Mouse (Mus musculus) stomach, embryonic 14.5 days (tissue): ENCODE data around the gene Gm49396. TPM values are rescaled to one million over a fixed set of nuclear protein-coding genes. Genes with fewer than 3 reads are reported as not detected.

ENCODE experiments used
- ATAC-seq: fragments of 200-750 bp; cut with Nextera tagmentation; 2 replicates; pipeline ENCODE4 v1.8.0; 2017; ENCODE audit warnings: low read depth, moderate TSS enrichment; ENCODE audit not compliant: insufficient number of reproducible peaks, insufficient read depth, low FRiP score
- H3K27ac ChIP-seq: fragments of 300-500 bp; sonication (generic); 2 replicates; pipeline ENCODE4 v1.5.1; 2014; ENCODE audit warnings: mild to moderate bottlenecking, low read length, moderate library complexity, mixed read lengths
- H3K27me3 ChIP-seq: fragments of 300-500 bp; sonication (generic); 2 replicates; pipeline ENCODE4 v1.6.1; 2014; ENCODE audit warnings: low read length, control low read depth, mixed read lengths; ENCODE audit not compliant: control insufficient read depth, insufficient read depth
- H3K36me3 ChIP-seq: fragments of 300-500 bp; sonication (generic); 2 replicates; pipeline ENCODE4 v1.6.1; 2014; ENCODE audit warnings: mild to moderate bottlenecking, control low read depth, low read length, moderate library complexity, mixed read lengths; ENCODE audit not compliant: control insufficient read depth, insufficient read depth
- H3K4me1 ChIP-seq: fragments of 300-500 bp; sonication (generic); 2 replicates; pipeline ENCODE4 v1.6.1; 2014; ENCODE audit warnings: low read length, control low read depth, mixed read lengths; ENCODE audit not compliant: control insufficient read depth, insufficient read depth
- H3K4me2 ChIP-seq: fragments of 300-500 bp; sonication (generic); replicated peaks from 2 replicates; pipeline ENCODE4 v1.6.1; 2014; ENCODE audit warnings: low read depth, low read length, control low read depth
- H3K4me3 ChIP-seq: fragments of 300-500 bp; sonication (generic); 2 replicates; pipeline ENCODE4 v1.5.1; 2014; ENCODE audit warnings: low read depth, low read length, control low read depth
- H3K9ac ChIP-seq: fragments of 300-500 bp; sonication (generic); replicated peaks from 2 replicates; pipeline ENCODE4 v1.6.1; 2014; ENCODE audit warnings: low read depth, mild to moderate bottlenecking, control low read depth, low read length, moderate library complexity, mixed read lengths
- H3K9me3 ChIP-seq: fragments of 300-500 bp; sonication (generic); 2 replicates; pipeline ENCODE4 v1.6.1; 2016; ENCODE audit warnings: low read depth, low read length, control low read depth; ENCODE audit not compliant: control insufficient read depth
- WGBS: fragments of 180-500 bp; shearing (Covaris S2); extraction: QIAGEN DNeasy Blood & Tissue Kit; methylation state at CpG from one replicate; pipeline ENCODE4 v1.1.7; 2014; 5-methylcytosine and 5-hydroxymethylcytosine counted together
- polyA plus RNA-seq: library from polyadenylated mRNA; unstranded; fragments of >200 nt; fragmentation: Nextera tagmentation; extraction: Ambion mirVana; gene quantifications from 2 replicates; pipeline ENCODE4 v1.2.1, GENCODE M21; 2014

The Gm49396 gene
- polyA plus RNA-seq, 1 experiment from 2014 or later = 10.0 TPM

DNA sequence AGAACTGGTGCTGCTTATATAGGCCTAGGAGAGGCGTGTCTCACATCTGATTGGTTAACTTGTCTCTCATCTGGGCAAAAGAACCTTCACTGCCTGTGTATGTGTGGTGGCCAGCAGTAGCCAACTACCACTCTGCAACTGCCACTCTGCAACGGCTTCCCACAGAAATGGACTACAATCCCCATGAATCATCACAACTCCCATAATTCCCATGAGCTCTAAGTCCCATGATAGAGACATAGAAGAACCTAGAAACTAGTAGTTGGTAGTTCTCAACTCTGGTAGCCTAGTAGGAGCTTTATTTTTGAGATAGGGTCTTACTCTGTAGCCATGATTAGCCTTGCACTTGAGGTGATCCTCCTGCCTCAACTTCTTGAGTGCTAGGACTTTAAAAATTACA is 13.3 kb upstream of the Gm49396 start:
- ATAC-seq = no peak
- Histone ChIP-seq H3K9me3 (no peaks in the 10 kb centered on the region), H3K27me3 (no peaks in the 10 kb centered on the region), H3K4me1 (peaks cover 12% of the 10 kb centered on the region; the same call in 1 of the 2 replicates), H3K27ac (no peak overlapping the region), H3K36me3 (peaks cover 11% of the 10 kb centered on the region; the same call in 1 of the 2 replicates), H3K4me2 (no peak overlapping the region), H3K4me3 (no peak overlapping the region), H3K9ac (no peak overlapping the region)
- WGBS = 88% methylated on average over 2 of the region's 2 CpGs

DNA sequence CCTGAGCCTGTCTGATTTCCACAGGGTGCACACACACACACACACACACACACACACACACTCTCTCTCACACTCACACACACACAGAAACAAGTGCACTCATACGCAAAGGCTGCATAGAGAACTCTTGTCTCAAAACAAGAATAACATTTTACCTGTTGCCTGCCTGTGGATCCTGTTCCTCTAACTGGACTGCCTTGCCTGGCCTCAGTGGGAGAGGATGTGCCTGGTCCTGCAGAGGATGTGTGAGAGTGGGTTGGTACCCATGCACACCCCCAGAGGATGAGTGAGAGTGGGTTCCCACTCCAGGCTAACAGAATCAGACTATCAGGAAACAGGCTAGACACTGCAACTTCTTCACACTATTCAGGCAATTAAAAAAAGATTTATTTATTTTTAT is 12.5 kb upstream of the Gm49396 start:
- no peak for ATAC-seq
- H3K4me3 ChIP-seq = no peak overlapping the region
- H3K27me3 ChIP-seq = no peaks in the 10 kb centered on the region
- H3K9me3 ChIP-seq = no peaks in the 10 kb centered on the region
- H3K9ac ChIP-seq = no peak overlapping the region
- H3K36me3 ChIP-seq = peaks cover 18% of the 10 kb centered on the region; the same call in 1 of the 2 replicates
- WGBS = 97% methylated on average over 1 of the region's 1 CpGs
- H3K27ac ChIP-seq = no peak overlapping the region
- peaks cover 12% of the 10 kb centered on the region; the same call in 1 of the 2 replicates for H3K4me1 ChIP-seq
- no peak overlapping the region for H3K4me2 ChIP-seq

DNA sequence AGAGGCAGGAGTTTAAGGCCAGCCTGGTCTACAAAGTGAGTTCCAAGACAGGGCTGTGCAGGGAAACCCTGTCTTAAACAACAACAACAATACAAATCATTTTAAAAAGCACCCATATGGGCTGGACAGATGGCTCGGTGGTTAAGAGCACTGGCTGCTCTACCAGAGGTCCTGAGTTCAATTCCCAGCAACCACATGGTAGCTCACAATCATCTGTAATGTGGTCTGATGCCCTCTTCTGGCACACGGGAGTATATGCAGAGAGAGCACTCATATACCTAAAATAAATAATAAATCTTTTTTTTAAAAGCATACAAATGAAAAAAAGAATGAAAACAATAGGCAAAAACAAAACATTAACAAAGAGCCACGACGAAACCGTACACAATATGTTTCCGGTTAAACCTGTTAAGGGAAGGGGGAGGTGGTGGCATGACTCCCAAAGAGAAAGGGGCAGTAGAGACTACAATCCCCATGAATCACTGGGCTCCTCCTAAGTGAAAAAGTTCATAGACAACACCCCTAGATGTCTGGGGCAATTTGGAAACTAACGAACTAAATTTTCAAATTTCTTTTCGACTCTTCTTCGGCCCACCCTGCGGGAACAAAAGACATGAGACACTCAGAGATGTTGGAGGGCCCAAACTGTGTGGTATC is 11.6 kb upstream of the Gm49396 start:
- H3K9ac ChIP-seq = peak overlapping the region; percentile 62
- peak overlapping the region; percentile 38 for H3K4me2 ChIP-seq
- H3K4me3 ChIP-seq = peak overlapping the region; percentile 59
- ATAC-seq = peak; percentile 51; the same call in 1 of the 2 replicates
- H3K36me3 ChIP-seq = peaks cover 16% of the 10 kb centered on the region; the same call in 1 of the 2 replicates
- H3K27ac ChIP-seq = peak overlapping the region; percentile 97
- H3K9me3 ChIP-seq = no peaks in the 10 kb centered on the region
- H3K27me3 ChIP-seq = no peaks in the 10 kb centered on the region
- WGBS = 2% methylated on average over 10 of the region's 10 CpGs
- peaks cover 12% of the 10 kb centered on the region; the same call in 1 of the 2 replicates for H3K4me1 ChIP-seq

DNA sequence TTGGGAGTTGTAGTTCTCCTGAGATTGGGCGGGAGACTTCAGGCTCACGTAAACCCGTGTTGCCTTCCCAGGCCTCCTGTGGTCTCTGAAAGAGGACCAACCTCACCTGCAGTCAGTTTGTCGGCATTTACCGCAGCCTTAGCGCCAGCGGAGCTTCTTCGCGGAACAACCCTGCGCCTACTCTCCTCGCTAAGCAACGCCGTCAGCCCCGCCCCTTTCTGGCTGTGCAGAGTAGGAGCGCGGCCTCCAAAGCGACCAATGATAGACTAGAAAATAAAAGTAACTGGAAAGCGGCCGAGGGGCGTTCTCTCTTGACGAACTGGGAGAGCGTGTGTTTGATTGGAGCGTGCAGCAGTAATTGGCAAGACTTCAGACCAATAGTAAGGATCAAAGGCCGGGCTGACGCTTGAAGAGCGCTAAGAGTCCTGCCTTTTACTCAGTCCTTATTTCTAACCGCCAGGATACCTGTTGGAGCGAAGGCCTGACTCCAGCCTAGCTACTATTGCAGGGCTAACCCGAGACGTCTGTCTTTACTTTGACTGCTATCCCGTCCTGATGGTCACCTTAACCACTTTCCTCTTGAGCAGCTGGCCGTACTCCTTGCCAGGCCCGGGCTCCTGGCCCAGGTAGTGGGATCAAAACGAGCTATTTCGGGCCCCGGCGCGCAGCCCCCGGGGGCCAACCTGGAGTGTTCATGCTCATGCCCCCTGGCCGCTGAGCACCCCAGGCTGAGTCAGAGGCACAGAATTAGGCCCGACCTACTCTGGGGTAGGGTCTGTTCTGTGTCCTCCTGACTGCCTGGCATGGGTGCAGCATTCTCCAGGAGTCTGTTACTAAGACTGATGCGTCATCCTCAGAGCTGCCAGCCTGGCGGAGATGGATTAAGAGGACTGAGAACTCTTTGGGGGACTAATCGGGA is 10.8 kb upstream of the Gm49396 start, which contains the start of the genes Hspb6 and Proser3:
Gene Hspb6 (plus strand): TSS at position 77 of the 919 bp plus-strand sequence.
Gene Proser3 (minus strand): TSS at position 198 of the 919 bp plus-strand sequence.
- Histone ChIP-seq H3K27me3 (no peaks in the 10 kb centered on the region), H3K27ac (peak within 1 kb of the TSS; percentile 97), H3K4me2 (peak within 1 kb of the TSS; percentile 97), H3K4me1 (peaks cover 12% of the 10 kb centered on the region; the same call in 1 of the 2 replicates), H3K9me3 (no peaks in the 10 kb centered on the region), H3K36me3 (peaks cover 23% of the 10 kb centered on the region), H3K4me3 (peak within 1 kb of the TSS; percentile 59), H3K9ac (peak within 1 kb of the TSS; percentile 62)
- under 1% methylated on average over 44 of the region's 44 CpGs for WGBS
- ATAC-seq = peak; percentile 95

DNA sequence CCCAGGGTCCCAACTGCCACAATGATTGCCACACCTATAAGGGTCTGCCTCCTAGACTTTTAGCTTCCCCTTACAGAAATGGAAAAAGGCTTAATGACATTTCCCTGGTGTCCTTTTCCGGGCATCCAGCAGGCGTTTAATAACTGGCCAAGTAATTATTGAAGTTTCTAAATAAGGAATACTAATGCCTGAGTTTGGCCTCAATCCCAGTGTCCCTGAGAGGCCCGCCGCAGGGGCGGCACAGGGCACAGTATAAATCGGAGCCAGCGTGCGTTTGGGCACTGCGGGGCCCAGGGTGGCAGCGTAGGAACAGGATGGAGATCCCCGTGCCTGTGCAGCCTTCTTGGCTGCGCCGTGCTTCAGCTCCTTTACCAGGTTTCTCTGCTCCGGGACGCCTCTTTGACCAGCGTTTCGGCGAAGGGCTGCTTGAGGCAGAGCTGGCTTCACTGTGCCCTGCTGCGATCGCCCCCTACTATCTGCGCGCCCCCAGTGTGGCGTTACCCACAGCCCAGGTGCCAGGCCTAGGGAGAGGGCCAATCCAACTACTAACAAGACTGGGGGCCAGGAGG is 10.0 kb upstream of the Gm49396 start:
- Histone ChIP-seq H3K4me1 (peaks cover 14% of the 10 kb centered on the region; the same call in 1 of the 2 replicates), H3K27me3 (no peaks in the 10 kb centered on the region), H3K9ac (peak overlapping the region; percentile 54), H3K4me2 (peak overlapping the region; percentile 97), H3K9me3 (no peaks in the 10 kb centered on the region), H3K4me3 (peak overlapping the region; percentile 59), H3K36me3 (peaks cover 23% of the 10 kb centered on the region), H3K27ac (peak overlapping the region; percentile 87)
- ATAC-seq = no peak
- WGBS = 5% methylated on average over 23 of the region's 23 CpGs

DNA sequence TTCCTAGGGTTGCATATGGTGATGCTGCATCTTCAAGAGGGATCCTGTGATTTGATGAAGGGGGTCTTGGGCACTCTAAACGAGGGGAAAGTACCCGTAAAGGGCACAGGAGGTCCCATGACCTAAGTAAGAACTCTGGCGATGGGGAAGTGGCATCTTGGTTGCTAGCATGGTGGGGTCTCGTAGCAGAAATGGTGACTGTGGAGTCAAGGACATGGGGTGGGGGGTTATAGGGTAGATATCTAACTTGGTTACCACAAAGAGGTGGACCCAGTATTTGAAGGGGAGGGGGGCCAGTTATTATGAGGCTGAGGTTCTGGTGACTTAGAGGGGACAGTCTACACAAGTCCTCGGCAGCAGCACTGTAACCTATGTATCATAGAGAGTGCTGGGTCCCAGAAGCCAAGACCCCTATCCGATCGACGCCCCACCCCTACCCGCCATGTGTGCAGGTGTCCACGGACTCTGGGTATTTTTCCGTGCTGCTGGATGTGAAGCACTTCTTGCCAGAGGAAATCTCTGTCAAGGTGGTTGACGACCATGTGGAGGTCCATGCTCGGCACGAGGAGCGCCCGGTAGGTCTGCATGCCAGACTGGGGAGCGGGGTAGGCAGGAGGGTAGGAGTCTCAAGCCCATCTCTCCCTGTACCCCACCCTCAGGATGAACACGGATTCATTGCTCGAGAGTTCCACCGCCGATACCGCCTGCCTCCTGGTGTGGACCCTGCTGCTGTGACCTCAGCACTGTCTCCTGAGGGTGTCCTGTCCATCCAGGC is 9.1 kb upstream of the Gm49396 start:
- no peak for ATAC-seq
- Histone ChIP-seq H3K9ac (peak overlapping the region; percentile 54; the same call in 1 of the 2 replicates), H3K4me3 (peak overlapping the region; percentile 59), H3K27me3 (no peaks in the 10 kb centered on the region), H3K9me3 (no peaks in the 10 kb centered on the region), H3K4me2 (peak overlapping the region; percentile 97), H3K36me3 (peaks cover 21% of the 10 kb centered on the region), H3K27ac (no peak overlapping the region), H3K4me1 (peaks cover 22% of the 10 kb centered on the region; the same call in 1 of the 2 replicates)
- WGBS = 82% methylated on average over 22 of the region's 22 CpGs

DNA sequence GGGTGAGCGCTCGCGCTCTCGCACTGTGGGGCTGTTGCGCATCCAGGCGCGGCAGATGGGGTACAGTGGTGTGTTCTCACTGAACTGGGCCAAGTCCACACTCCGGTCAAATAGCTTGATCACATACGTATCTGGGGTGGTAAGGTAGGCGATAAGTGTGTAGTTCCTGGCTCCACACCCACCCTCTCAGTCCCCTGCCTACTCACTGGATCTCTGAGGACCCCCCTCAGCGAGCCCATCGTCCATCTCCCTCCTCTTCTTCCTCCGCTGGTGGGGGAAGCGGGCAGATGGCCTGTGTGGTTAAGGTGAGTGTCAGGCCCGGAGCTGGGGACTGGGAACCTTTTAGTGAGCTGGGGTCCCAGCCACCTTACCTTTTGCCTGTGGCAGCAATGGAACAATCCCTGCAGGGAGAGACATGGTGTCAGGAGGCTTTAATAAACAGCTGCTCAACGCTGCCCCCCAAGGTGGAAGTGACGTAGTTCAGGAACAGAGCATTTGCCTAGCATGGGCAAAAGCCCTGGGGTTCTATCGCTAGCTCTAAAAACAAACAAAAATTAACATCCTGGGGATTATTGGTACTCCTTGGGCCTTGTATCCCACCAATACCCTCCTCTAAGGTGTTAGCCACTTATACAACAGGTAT is 6.1 kb upstream of the Gm49396 start:
- Histone ChIP-seq H3K4me1 (peaks cover 20% of the 10 kb centered on the region; the same call in 1 of the 2 replicates), H3K4me2 (no peak overlapping the region), H3K36me3 (peaks cover 20% of the 10 kb centered on the region), H3K4me3 (no peak overlapping the region), H3K27ac (no peak overlapping the region), H3K27me3 (no peaks in the 10 kb centered on the region), H3K9ac (no peak overlapping the region), H3K9me3 (no peaks in the 10 kb centered on the region)
- ATAC-seq = no peak
- WGBS = 94% methylated on average over 18 of the region's 18 CpGs
